Mouse (Mus musculus): ENCODE measurements around the gene Stk32c. TPM values are rescaled to one million over a fixed set of nuclear protein-coding genes. Genes with fewer than 3 reads are reported as not detected.

The Stk32c gene
- polyA plus RNA-seq, 1 experiment = 154 TPM

- Histone ChIP-seq H3K4me1 (ENCODE audit: control insufficient read depth, insufficient read depth, low read length) (peaks cover 7% of the 10 kb centered on the region), H3K4me3 (ENCODE audit: insufficient read depth, low read length) (peak overlapping the region; percentile 74), H3K27ac (ENCODE audit: insufficient read depth, low read length) (peak overlapping the region; percentile 67)
- no peak for TF ChIP-seq CTCF (IDR thresholded peaks at IDR 0.05; ENCODE audit: extremely low read depth, insufficient read depth, low read length)
- TF ChIP-seq POLR2A (IDR thresholded peaks at IDR 0.05; ENCODE audit: extremely low read depth, insufficient read depth, low read length) = 0 out of 2 replicates have a peak, but pooled peaks have one; percentile 20
Measured at GRCm38 (mm10) chr7:139187771-139188633, 25.1 kb downstream of the Stk32c start.

GRCm38 (mm10) chr7:139187277-139187676, 25.8 kb downstream of the Stk32c start:
- Histone ChIP-seq H3K4me3 (ENCODE audit: insufficient read depth, low read length) (peak overlapping the region; percentile 74), H3K27ac (ENCODE audit: insufficient read depth, low read length) (0 out of 2 replicates have a peak overlapping the region, but pooled peaks have one; percentile 38), H3K4me1 (ENCODE audit: control insufficient read depth, insufficient read depth, low read length) (peaks cover 7% of the 10 kb centered on the region)
- TF ChIP-seq CTCF (IDR thresholded peaks at IDR 0.05; ENCODE audit: extremely low read depth, insufficient read depth, low read length) = no peak
- no peak for TF ChIP-seq POLR2A (IDR thresholded peaks at IDR 0.05; ENCODE audit: extremely low read depth, insufficient read depth, low read length)

GRCm38 (mm10) chr7:139186436-139186835, 26.7 kb downstream of the Stk32c start:
- peak overlapping the region; percentile 74 for H3K4me3 ChIP-seq (ENCODE audit: insufficient read depth, low read length)
- TF ChIP-seq POLR2A (IDR thresholded peaks at IDR 0.05; ENCODE audit: extremely low read depth, insufficient read depth, low read length) (peak; percentile 30; the same call in 1 of the 2 replicates), CTCF (IDR thresholded peaks at IDR 0.05; ENCODE audit: extremely low read depth, insufficient read depth, low read length) (no peak)
- H3K27ac ChIP-seq (ENCODE audit: insufficient read depth, low read length) = peak overlapping the region; percentile 58

GRCm38 (mm10) chr7:139185971-139186370, 27.1 kb downstream of the Stk32c start:
- Histone ChIP-seq H3K4me1 (ENCODE audit: control insufficient read depth, insufficient read depth, low read length) (peaks cover 10% of the 10 kb centered on the region), H3K27ac (ENCODE audit: insufficient read depth, low read length) (peak overlapping the region; percentile 58), H3K4me3 (ENCODE audit: insufficient read depth, low read length) (peak overlapping the region; percentile 74)
- TF ChIP-seq POLR2A (IDR thresholded peaks at IDR 0.05; ENCODE audit: extremely low read depth, insufficient read depth, low read length) (no peak), CTCF (IDR thresholded peaks at IDR 0.05; ENCODE audit: extremely low read depth, insufficient read depth, low read length) (no peak)

More at GRCm38 (mm10) chr7:139186436-139186835, 26.7 kb downstream of the Stk32c start:
- peaks cover 7% of the 10 kb centered on the region for H3K4me1 ChIP-seq (ENCODE audit: control insufficient read depth, insufficient read depth, low read length)

GRCm38 (mm10) chr7:139184846-139185245, 28.3 kb downstream of the Stk32c start:
- Histone ChIP-seq H3K27ac (ENCODE audit: insufficient read depth, low read length) (peak overlapping the region; percentile 80), H3K4me1 (ENCODE audit: control insufficient read depth, insufficient read depth, low read length) (peaks cover 11% of the 10 kb centered on the region), H3K4me3 (ENCODE audit: insufficient read depth, low read length) (peak overlapping the region; percentile 74; the same call in 1 of the 2 replicates)
- TF ChIP-seq POLR2A (IDR thresholded peaks at IDR 0.05; ENCODE audit: extremely low read depth, insufficient read depth, low read length) (no peak), CTCF (IDR thresholded peaks at IDR 0.05; ENCODE audit: extremely low read depth, insufficient read depth, low read length) (no peak)

- H3K27ac ChIP-seq (ENCODE audit: insufficient read depth, low read length) = peak overlapping the region; percentile 80
- H3K4me1 ChIP-seq (ENCODE audit: control insufficient read depth, insufficient read depth, low read length) = peaks cover 11% of the 10 kb centered on the region
- peak overlapping the region; percentile 74; the same call in 1 of the 2 replicates for H3K4me3 ChIP-seq (ENCODE audit: insufficient read depth, low read length)
- TF ChIP-seq CTCF (IDR thresholded peaks at IDR 0.05; ENCODE audit: extremely low read depth, insufficient read depth, low read length) (no peak), POLR2A (IDR thresholded peaks at IDR 0.05; ENCODE audit: extremely low read depth, insufficient read depth, low read length) (no peak)
Measured at GRCm38 (mm10) chr7:139184396-139184795, 28.7 kb downstream of the Stk32c start.

GRCm38 (mm10) chr7:139180058-139180457, 33.0 kb downstream of the Stk32c start:
- Histone ChIP-seq H3K4me1 (ENCODE audit: control insufficient read depth, insufficient read depth, low read length) (peaks cover 18% of the 10 kb centered on the region), H3K4me3 (ENCODE audit: insufficient read depth, low read length) (no peak overlapping the region), H3K27ac (ENCODE audit: insufficient read depth, low read length) (peak overlapping the region; percentile 46; the same call in 1 of the 2 replicates)
- TF ChIP-seq POLR2A (IDR thresholded peaks at IDR 0.05; ENCODE audit: extremely low read depth, insufficient read depth, low read length) (no peak), CTCF (IDR thresholded peaks at IDR 0.05; ENCODE audit: extremely low read depth, insufficient read depth, low read length) (no peak)

GRCm38 (mm10) chr7:139179299-139179698, 33.8 kb downstream of the Stk32c start:
- H3K4me3 ChIP-seq (ENCODE audit: insufficient read depth, low read length) = no peak overlapping the region
- H3K4me1 ChIP-seq (ENCODE audit: control insufficient read depth, insufficient read depth, low read length) = peaks cover 16% of the 10 kb centered on the region
- H3K27ac ChIP-seq (ENCODE audit: insufficient read depth, low read length) = peak overlapping the region; percentile 77; the same call in 1 of the 2 replicates
- TF ChIP-seq CTCF (IDR thresholded peaks at IDR 0.05; ENCODE audit: extremely low read depth, insufficient read depth, low read length) (no peak), POLR2A (IDR thresholded peaks at IDR 0.05; ENCODE audit: extremely low read depth, insufficient read depth, low read length) (no peak)

- Histone ChIP-seq H3K27ac (ENCODE audit: insufficient read depth, low read length) (no peak overlapping the region), H3K4me1 (ENCODE audit: control insufficient read depth, insufficient read depth, low read length) (peaks cover 2% of the 10 kb centered on the region; the same call in 1 of the 2 replicates), H3K4me3 (ENCODE audit: insufficient read depth, low read length) (no peak overlapping the region)
- TF ChIP-seq POLR2A (IDR thresholded peaks at IDR 0.05; ENCODE audit: extremely low read depth, insufficient read depth, low read length) = no peak
- TF ChIP-seq CTCF (IDR thresholded peaks at IDR 0.05; ENCODE audit: extremely low read depth, insufficient read depth, low read length) = no peak
Measured at GRCm38 (mm10) chr7:139169143-139169542, 44.0 kb downstream of the Stk32c start.
